Mouse (Mus musculus) limb, embryonic 14.5 days (tissue): ENCODE results near the gene Gm17689. TPM values are rescaled to one million over a fixed set of nuclear protein-coding genes. Genes with fewer than 3 reads are reported as not detected.

Source experiments
- ATAC-seq: fragments of 200-750 bp; cut with Nextera tagmentation; 2 replicates; pipeline ENCODE4 v1.8.0; 2017; ENCODE audit warnings: low read depth, moderate number of reproducible peaks, moderate TSS enrichment; ENCODE audit not compliant: low FRiP score
- DNase-seq: peaks from one replicate; pipeline ENCODE4 v3.0.0-alpha.2; 2015; ENCODE audit warnings: low spot score
- H3K27ac ChIP-seq: fragments of 300-500 bp; sonication (generic); replicated peaks from 2 replicates; pipeline ENCODE4 v1.5.1; 2014; ENCODE audit warnings: low read depth, mild to moderate bottlenecking, low read length, moderate library complexity, mixed read lengths
- H3K27me3 ChIP-seq: fragments of 300-500 bp; sonication (generic); 2 replicates; pipeline ENCODE4 v1.6.1; 2014; ENCODE audit warnings: low read length, mixed read lengths; ENCODE audit not compliant: control insufficient read depth, insufficient read depth
- H3K36me3 ChIP-seq: fragments of 300-500 bp; sonication (generic); 2 replicates; pipeline ENCODE4 v1.6.1; 2014; ENCODE audit warnings: mild to moderate bottlenecking, low read length, moderate library complexity, mixed read lengths; ENCODE audit not compliant: control insufficient read depth, insufficient read depth
- H3K4me1 ChIP-seq: fragments of 300-500 bp; sonication (generic); 2 replicates; pipeline ENCODE4 v1.6.1; 2014; ENCODE audit warnings: antibody characterized with exemption, low read length, mixed read lengths; ENCODE audit not compliant: control insufficient read depth, insufficient read depth
- H3K4me2 ChIP-seq: fragments of 300-500 bp; sonication (generic); replicated peaks from 2 replicates; pipeline ENCODE4 v1.6.1; 2014; ENCODE audit warnings: low read depth, mild to moderate bottlenecking, low read length, moderate library complexity; ENCODE audit not compliant: severe bottlenecking
- H3K4me3 ChIP-seq: fragments of 300-500 bp; sonication (generic); replicated peaks from 2 replicates; pipeline ENCODE4 v1.5.1; 2014; ENCODE audit warnings: low read length
- H3K9ac ChIP-seq: fragments of 300-500 bp; sonication (generic); 2 replicates; pipeline ENCODE4 v1.6.1; 2014; ENCODE audit warnings: mild to moderate bottlenecking, low read depth, low read length, moderate library complexity; ENCODE audit not compliant: severe bottlenecking
- H3K9me3 ChIP-seq: fragments of 300-500 bp; sonication (generic); 2 replicates; pipeline ENCODE4 v1.6.1; 2016; ENCODE audit warnings: low read length; ENCODE audit not compliant: control insufficient read depth
- POLR2A ChIP-seq: fragments of 200-500 bp; IDR thresholded peaks from 2 replicates; pipeline ENCODE4 v1.8.0; 2012; ENCODE audit warnings: inconsistent platforms, mild to moderate bottlenecking, moderate library complexity, borderline replicate concordance; ENCODE audit not compliant: insufficient read depth, insufficient read length; ENCODE audit errors: extremely low read depth
- WGBS: fragments of 180-500 bp; shearing (Covaris S2); extraction: QIAGEN DNeasy Blood & Tissue Kit; methylation state at CpG from one replicate; pipeline ENCODE4 v1.1.7; 2014; 5-methylcytosine and 5-hydroxymethylcytosine counted together
- polyA plus RNA-seq, 2 experiments: library from polyadenylated mRNA; depleted of rRNA in 1 of 2; stranded (reverse) in 1 of 2; unstranded in 1 of 2; fragments of >200 nt; fragmentation: Nextera tagmentation in 1 of 2; extraction: Ambion mirVana in 1 of 2; gene quantifications; 2 replicates each; pipeline versions ENCODE4 v1.2.1 to v1.2.3; 2012 to 2014

Gene Gm17689
- polyA plus RNA-seq (2012; rRNA removed) (not detected in 2 replicates), polyA plus RNA-seq (2014; fragmentation: Nextera tagmentation; extraction: Ambion mirVana) (not detected in 2 replicates)

DNA sequence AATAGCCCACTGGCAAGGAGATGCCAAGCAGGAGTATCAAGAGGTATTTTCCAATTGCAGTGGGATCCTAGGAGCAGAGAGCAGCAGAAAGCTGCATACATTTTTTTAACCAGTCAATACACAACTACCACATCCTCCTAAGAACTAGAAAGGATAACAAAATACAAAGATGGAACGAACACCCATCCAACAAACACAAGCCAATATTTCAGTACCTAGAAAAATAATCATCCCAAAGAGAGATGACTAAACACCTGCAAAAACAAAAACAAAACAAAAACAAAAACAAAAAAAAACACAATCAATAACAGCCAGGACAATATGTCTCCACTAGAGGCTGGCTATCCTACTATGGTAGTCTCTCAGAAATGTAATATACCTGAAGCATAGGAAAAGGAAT, at the start of gene Gm17689:
Gene Gm17689, minus strand, starts transcription at position 101 of the 400 bp plus-strand sequence.
- no peak for TF ChIP-seq POLR2A
- Histone ChIP-seq H3K4me1 (no peaks in the 10 kb centered on the region), H3K27ac (no peak within 1 kb of the TSS), H3K4me2 (no peak within 1 kb of the TSS), H3K9me3 (no peaks in the 10 kb centered on the region), H3K27me3 (no peaks in the 10 kb centered on the region), H3K36me3 (no peaks in the 10 kb centered on the region), H3K4me3 (no peak within 1 kb of the TSS), H3K9ac (no peak within 1 kb of the TSS)
- DNase-seq = no peak
- ATAC-seq = no peak
- WGBS = 53% methylated on average over 1 of the region's 1 CpGs

GRCm38 (mm10) chr9:36541863-36542262, 40.6 kb downstream of the Gm17689 start, which contains the start of gene Gm5615:
Gene Gm5615, minus strand, starts transcription at chr9:36541963.
- no peaks in the 10 kb centered on the region for H3K9me3 ChIP-seq
- H3K27ac ChIP-seq = no peak within 1 kb of the TSS
- no peak for DNase-seq
- ATAC-seq = no peak
- no peaks in the 10 kb centered on the region for H3K27me3 ChIP-seq
- no peaks in the 10 kb centered on the region for H3K4me1 ChIP-seq
- no peak within 1 kb of the TSS for H3K4me2 ChIP-seq
- H3K36me3 ChIP-seq = no peaks in the 10 kb centered on the region
- 92% methylated on average over 2 of the region's 2 CpGs for WGBS
- TF ChIP-seq POLR2A = no peak
- H3K9ac ChIP-seq = no peak within 1 kb of the TSS
- no peak within 1 kb of the TSS for H3K4me3 ChIP-seq

Other genes starting within 250 kb of the Gm17689 start
- gene Gm7257, start 150.8 kb downstream of the Gm17689 start, polyA plus RNA-seq (2012; rRNA removed) = not detected in 2 replicates
- gene Gm7257, start 150.8 kb downstream of the Gm17689 start, polyA plus RNA-seq (2014; fragmentation: Nextera tagmentation; extraction: Ambion mirVana) = not detected in 2 replicates
- gene Gm9513, start 107.0 kb downstream of the Gm17689 start, polyA plus RNA-seq (2012; rRNA removed) = not detected in 2 replicates
- not detected in 2 replicates for gene Gm9513, start 107.0 kb downstream of the Gm17689 start, polyA plus RNA-seq (2014; fragmentation: Nextera tagmentation; extraction: Ambion mirVana)
- gene Gm5615, start 40.7 kb downstream of the Gm17689 start, polyA plus RNA-seq (2012; rRNA removed) = not detected in 2 replicates
- not detected in 2 replicates for gene Gm5615, start 40.7 kb downstream of the Gm17689 start, polyA plus RNA-seq (2014; fragmentation: Nextera tagmentation; extraction: Ambion mirVana)
- gene A630095E13Rik, start 60.7 kb upstream of the Gm17689 start, polyA plus RNA-seq (2012; rRNA removed) = not detected in 2 replicates
- not detected in 2 replicates for gene A630095E13Rik, start 60.7 kb upstream of the Gm17689 start, polyA plus RNA-seq (2014; fragmentation: Nextera tagmentation; extraction: Ambion mirVana)
- gene Acrv1, start 110.6 kb upstream of the Gm17689 start, polyA plus RNA-seq (2012; rRNA removed) = not detected in 2 replicates
- gene Acrv1, start 110.6 kb upstream of the Gm17689 start, polyA plus RNA-seq (2014; fragmentation: Nextera tagmentation; extraction: Ambion mirVana) = not detected in 2 replicates
- gene Chek1, start 144.4 kb upstream of the Gm17689 start, polyA plus RNA-seq (2012; rRNA removed) = 17.2 and 18.4 TPM in 2 replicates
- gene Chek1, start 144.4 kb upstream of the Gm17689 start, polyA plus RNA-seq (2014; fragmentation: Nextera tagmentation; extraction: Ambion mirVana) = 32.7 and 32.9 TPM in 2 replicates
- gene Stt3a, start 185.0 kb upstream of the Gm17689 start, polyA plus RNA-seq (2012; rRNA removed) = 264 and 309 TPM in 2 replicates
- 245 and 251 TPM in 2 replicates for gene Stt3a, start 185.0 kb upstream of the Gm17689 start, polyA plus RNA-seq (2014; fragmentation: Nextera tagmentation; extraction: Ambion mirVana)
- gene Ei24, start 214.8 kb upstream of the Gm17689 start, polyA plus RNA-seq (2012; rRNA removed) = 85.9 and 104 TPM in 2 replicates
- 57.9 and 58.1 TPM in 2 replicates for gene Ei24, start 214.8 kb upstream of the Gm17689 start, polyA plus RNA-seq (2014; fragmentation: Nextera tagmentation; extraction: Ambion mirVana)
- gene Fez1, start 239.2 kb upstream of the Gm17689 start, polyA plus RNA-seq (2012; rRNA removed) = 18.6 and 28.0 TPM in 2 replicates
- gene Fez1, start 239.2 kb upstream of the Gm17689 start, polyA plus RNA-seq (2014; fragmentation: Nextera tagmentation; extraction: Ambion mirVana) = 36.0 and 44.4 TPM in 2 replicates